Mouse (Mus musculus): Measurements from ENCODE around the gene Tbl1xr1. TPM values are rescaled to one million over a fixed set of nuclear protein-coding genes. Genes with fewer than 3 reads are reported as not detected.

The Tbl1xr1 gene
- polyA plus RNA-seq, 1 experiment from 2014 or later, result 21.4 TPM

DNA sequence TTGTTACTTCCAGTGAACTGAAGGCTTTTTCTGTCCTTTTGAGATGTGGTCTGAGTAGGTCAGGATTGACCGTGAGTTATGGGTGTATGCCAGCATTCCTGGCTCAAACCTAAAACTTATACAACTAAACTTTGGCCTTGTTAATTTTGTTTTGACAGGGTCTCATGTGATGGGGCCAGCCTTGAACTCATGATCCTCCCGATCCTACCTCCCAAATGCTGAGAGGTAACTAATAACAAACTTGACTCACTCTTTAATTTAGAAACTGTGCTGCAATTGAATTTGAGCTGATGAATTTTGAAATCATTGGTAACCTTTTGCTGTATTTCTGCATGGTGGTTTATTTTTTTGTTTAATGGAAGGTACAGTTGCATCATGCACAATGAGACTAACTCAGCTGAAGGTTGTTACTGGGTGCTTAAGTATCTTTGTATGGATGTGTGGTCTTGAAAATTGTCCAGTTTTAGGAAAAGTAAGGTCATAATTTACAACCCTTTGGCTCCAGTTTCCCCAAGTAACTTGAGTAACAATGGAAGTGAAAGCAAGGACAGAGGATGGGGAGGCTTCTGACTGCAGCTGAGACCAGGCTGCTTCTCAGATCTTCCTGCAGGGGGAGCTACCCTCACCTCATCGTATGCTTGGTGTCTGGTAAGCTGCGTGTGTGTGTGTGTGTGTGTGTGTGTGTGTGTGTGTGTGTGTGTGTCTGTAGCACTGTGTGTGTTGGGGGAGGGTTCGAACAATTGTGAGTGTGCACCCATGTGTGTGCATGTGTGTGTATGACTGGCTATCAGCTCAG, 66.6 kb downstream of the Tbl1xr1 start:
- Histone ChIP-seq H3K27me3 (ENCODE audit: control insufficient read depth, insufficient read depth, low read length) (no peaks in the 10 kb centered on the region), H3K4me3 (ENCODE audit: low read depth, low read length) (no peak overlapping the region), H3K27ac (ENCODE audit: low read depth, low read length) (no peak overlapping the region), H3K36me3 (ENCODE audit: control insufficient read depth, insufficient read depth, low read length) (no peaks in the 10 kb centered on the region), H3K9ac (ENCODE audit: low read depth, low read length) (no peak overlapping the region), H3K4me1 (ENCODE audit: control insufficient read depth, insufficient read depth, low read length) (0 out of 2 replicates have a peak, but pooled peaks cover 3% of the 10 kb centered on the region), H3K9me3 (replicated peaks; ENCODE audit: control insufficient read depth, low read length) (no peaks in the 10 kb centered on the region), H3K4me2 (no peak overlapping the region)
- WGBS (ENCODE audit: insufficient replicate concordance), result 77% methylated on average over 5 of the region's 5 CpGs
- ATAC-seq (replicated peaks; ENCODE audit: insufficient number of reproducible peaks, low FRiP score, low TSS enrichment), result no peak

DNA sequence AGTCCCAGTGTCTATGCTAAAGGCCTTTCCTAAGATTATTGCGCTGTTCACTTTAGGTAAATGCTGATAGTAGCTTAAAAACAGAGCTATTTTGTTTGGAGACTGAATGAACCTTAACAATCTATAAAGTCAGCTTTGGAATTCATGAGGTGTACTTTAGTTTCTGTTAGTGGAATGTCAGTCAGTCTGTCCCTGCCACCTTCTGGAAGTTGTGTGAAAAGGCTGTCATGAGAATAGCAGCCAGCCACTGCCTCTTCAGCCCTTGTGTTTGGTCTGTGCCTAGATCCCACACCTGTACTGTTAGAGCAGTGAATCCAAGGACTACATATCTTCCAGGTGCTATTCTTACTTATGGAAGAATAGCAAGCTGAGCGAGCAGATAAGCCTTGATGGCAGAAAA, 67.8 kb downstream of the Tbl1xr1 start:
- Histone ChIP-seq H3K9ac (ENCODE audit: low read depth, low read length) (no peak overlapping the region), H3K4me3 (ENCODE audit: low read depth, low read length) (no peak overlapping the region), H3K9me3 (replicated peaks; ENCODE audit: control insufficient read depth, low read length) (no peaks in the 10 kb centered on the region), H3K27me3 (ENCODE audit: control insufficient read depth, insufficient read depth, low read length) (no peaks in the 10 kb centered on the region), H3K4me2 (no peak overlapping the region), H3K36me3 (ENCODE audit: control insufficient read depth, insufficient read depth, low read length) (no peaks in the 10 kb centered on the region), H3K4me1 (ENCODE audit: control insufficient read depth, insufficient read depth, low read length) (0 out of 2 replicates have a peak, but pooled peaks cover 3% of the 10 kb centered on the region), H3K27ac (ENCODE audit: low read depth, low read length) (no peak overlapping the region)
- no peak for ATAC-seq (replicated peaks; ENCODE audit: insufficient number of reproducible peaks, low FRiP score, low TSS enrichment)
- 79% methylated on average over 2 of the region's 2 CpGs for WGBS (ENCODE audit: insufficient replicate concordance)

DNA sequence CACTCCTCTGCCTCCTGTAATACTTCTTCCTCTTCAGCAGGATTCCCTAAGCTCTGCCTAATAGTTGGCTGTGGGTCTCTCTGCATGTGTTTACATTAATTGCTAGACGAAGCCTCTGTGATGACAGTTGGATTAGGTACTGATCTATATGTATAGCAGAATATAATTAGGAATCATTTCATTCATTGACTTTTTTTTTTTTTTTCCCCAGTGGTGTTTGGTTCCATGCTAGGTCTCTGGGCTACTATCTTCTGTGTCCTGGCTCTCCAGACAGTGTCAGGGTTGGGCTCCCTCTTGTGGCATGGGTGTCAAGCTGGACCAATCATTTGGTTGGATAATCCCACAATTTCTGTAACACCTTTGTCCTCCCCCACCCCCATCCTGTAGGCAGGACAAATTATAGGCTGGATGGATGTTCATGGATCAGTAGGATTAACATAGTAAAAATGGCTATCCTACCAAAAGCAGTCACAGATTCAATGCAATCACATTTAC, 71.0 kb downstream of the Tbl1xr1 start:
- ATAC-seq (replicated peaks; ENCODE audit: insufficient number of reproducible peaks, low FRiP score, low TSS enrichment), result no peak
- Histone ChIP-seq H3K27me3 (ENCODE audit: control insufficient read depth, insufficient read depth, low read length) (no peaks in the 10 kb centered on the region), H3K27ac (ENCODE audit: low read depth, low read length) (no peak overlapping the region), H3K4me1 (ENCODE audit: control insufficient read depth, insufficient read depth, low read length) (no peaks in the 10 kb centered on the region), H3K9ac (ENCODE audit: low read depth, low read length) (no peak overlapping the region), H3K4me2 (no peak overlapping the region), H3K9me3 (replicated peaks; ENCODE audit: control insufficient read depth, low read length) (no peaks in the 10 kb centered on the region), H3K36me3 (ENCODE audit: control insufficient read depth, insufficient read depth, low read length) (no peaks in the 10 kb centered on the region), H3K4me3 (ENCODE audit: low read depth, low read length) (no peak overlapping the region)
- WGBS (ENCODE audit: insufficient replicate concordance), result 59% methylated on average over 1 of the region's 1 CpGs

DNA sequence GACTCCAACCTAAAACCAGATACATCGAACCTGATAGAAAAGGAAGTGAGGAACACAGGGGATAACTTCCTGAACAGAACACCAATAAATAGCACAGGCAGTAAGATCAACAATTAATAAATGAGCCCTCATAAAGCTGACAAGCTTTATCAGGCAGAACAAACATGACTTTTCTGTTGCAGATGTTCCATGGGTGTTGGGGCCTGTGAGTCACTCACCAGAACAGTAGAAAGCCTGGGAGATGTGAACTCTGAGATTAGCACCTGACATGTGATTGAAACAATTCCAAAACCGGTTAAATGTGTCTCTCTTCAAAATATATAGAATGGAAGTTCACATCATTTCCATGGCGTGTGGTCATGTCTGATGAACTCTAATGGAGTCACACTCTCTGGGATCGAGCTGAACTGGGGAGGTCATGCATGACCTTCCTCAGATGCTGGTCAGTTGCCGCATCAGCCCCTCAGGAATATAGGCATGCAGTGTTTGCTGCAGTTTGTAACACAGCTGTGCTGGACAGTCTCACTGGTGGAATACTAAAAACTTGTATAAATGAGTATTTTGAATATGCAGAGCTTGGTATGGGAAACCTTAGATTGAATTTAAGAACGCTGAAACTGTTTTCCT, 72.0 kb downstream of the Tbl1xr1 start:
- Histone ChIP-seq H3K4me2 (no peak overlapping the region), H3K4me1 (ENCODE audit: control insufficient read depth, insufficient read depth, low read length) (no peaks in the 10 kb centered on the region), H3K27me3 (ENCODE audit: control insufficient read depth, insufficient read depth, low read length) (no peaks in the 10 kb centered on the region), H3K36me3 (ENCODE audit: control insufficient read depth, insufficient read depth, low read length) (no peaks in the 10 kb centered on the region), H3K4me3 (ENCODE audit: low read depth, low read length) (no peak overlapping the region), H3K9me3 (replicated peaks; ENCODE audit: control insufficient read depth, low read length) (no peaks in the 10 kb centered on the region), H3K9ac (ENCODE audit: low read depth, low read length) (no peak overlapping the region), H3K27ac (ENCODE audit: low read depth, low read length) (no peak overlapping the region)
- 85% methylated on average over 6 of the region's 6 CpGs for WGBS (ENCODE audit: insufficient replicate concordance)
- ATAC-seq (replicated peaks; ENCODE audit: insufficient number of reproducible peaks, low FRiP score, low TSS enrichment), result no peak

DNA sequence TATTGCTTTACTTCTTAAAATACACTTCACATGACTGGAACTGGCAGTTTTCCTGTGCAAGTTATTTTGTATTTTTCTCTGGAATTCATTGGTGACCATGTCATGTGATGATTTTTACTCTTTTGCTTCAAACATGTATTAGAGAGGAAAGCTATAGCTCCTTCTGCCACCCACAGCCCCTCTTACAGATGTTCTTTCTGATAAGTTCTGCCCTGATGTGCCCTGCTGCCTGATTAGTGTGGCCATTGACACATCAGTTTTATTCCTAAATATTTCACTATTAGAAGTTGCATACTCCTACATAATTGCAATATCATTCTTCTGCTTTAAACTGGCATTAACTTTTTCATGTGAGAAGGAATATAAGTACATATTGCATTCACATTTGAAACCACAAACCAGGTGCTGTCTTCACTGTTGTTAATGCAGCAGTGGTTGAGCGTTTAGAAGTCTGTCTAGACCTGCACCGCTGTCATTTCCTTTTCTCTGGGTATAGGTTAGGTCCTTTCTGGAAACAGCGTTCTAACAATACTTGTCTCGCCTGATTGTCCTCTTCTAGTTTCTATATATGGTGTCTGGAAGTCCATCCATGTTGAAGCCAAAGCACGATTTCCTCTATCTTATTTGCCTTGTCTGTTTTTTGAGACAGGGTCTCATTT, 74.5 kb downstream of the Tbl1xr1 start:
- WGBS (ENCODE audit: insufficient replicate concordance), result 82% methylated on average over 5 of the region's 5 CpGs
- H3K4me1 ChIP-seq (ENCODE audit: control insufficient read depth, insufficient read depth, low read length), result no peaks in the 10 kb centered on the region
- no peak overlapping the region for H3K27ac ChIP-seq (ENCODE audit: low read depth, low read length)
- no peaks in the 10 kb centered on the region for H3K9me3 ChIP-seq (replicated peaks; ENCODE audit: control insufficient read depth, low read length)
- no peak for ATAC-seq (replicated peaks; ENCODE audit: insufficient number of reproducible peaks, low FRiP score, low TSS enrichment)
- no peak overlapping the region for H3K4me3 ChIP-seq (ENCODE audit: low read depth, low read length)
- no peak overlapping the region for H3K9ac ChIP-seq (ENCODE audit: low read depth, low read length)
- H3K27me3 ChIP-seq (ENCODE audit: control insufficient read depth, insufficient read depth, low read length), result no peaks in the 10 kb centered on the region
- no peak overlapping the region for H3K4me2 ChIP-seq
- no peaks in the 10 kb centered on the region for H3K36me3 ChIP-seq (ENCODE audit: control insufficient read depth, insufficient read depth, low read length)

DNA sequence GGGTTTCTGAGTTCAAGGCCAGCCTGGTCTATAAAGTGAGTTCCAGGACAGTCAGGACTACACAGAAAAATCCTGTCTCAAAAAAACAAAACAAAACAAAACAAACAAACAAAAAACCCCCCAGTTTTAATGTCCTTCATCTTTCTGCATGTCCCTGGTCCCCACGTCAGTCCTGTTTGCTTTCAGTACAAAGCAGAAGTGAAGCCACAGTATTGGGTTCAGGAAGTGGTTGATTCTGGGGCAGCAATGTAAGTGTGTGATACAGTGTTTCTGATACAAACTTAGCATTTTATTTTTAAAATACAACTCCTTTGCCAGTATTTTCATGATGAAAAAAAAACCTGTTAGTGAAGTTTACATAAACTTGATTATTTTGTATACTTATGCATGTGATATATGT, 76.3 kb downstream of the Tbl1xr1 start:
- H3K27me3 ChIP-seq (ENCODE audit: control insufficient read depth, insufficient read depth, low read length), result no peaks in the 10 kb centered on the region
- H3K9ac ChIP-seq (ENCODE audit: low read depth, low read length), result no peak overlapping the region
- no peaks in the 10 kb centered on the region for H3K4me1 ChIP-seq (ENCODE audit: control insufficient read depth, insufficient read depth, low read length)
- WGBS (ENCODE audit: insufficient replicate concordance), result 82% methylated on average over 1 of the region's 1 CpGs
- no peak overlapping the region for H3K27ac ChIP-seq (ENCODE audit: low read depth, low read length)
- no peak overlapping the region for H3K4me3 ChIP-seq (ENCODE audit: low read depth, low read length)
- peaks cover 2% of the 10 kb centered on the region; the same call in 1 of the 2 replicates for H3K9me3 ChIP-seq (replicated peaks; ENCODE audit: control insufficient read depth, low read length)
- no peaks in the 10 kb centered on the region for H3K36me3 ChIP-seq (ENCODE audit: control insufficient read depth, insufficient read depth, low read length)
- no peak for ATAC-seq (replicated peaks; ENCODE audit: insufficient number of reproducible peaks, low FRiP score, low TSS enrichment)
- H3K4me2 ChIP-seq, result no peak overlapping the region

DNA sequence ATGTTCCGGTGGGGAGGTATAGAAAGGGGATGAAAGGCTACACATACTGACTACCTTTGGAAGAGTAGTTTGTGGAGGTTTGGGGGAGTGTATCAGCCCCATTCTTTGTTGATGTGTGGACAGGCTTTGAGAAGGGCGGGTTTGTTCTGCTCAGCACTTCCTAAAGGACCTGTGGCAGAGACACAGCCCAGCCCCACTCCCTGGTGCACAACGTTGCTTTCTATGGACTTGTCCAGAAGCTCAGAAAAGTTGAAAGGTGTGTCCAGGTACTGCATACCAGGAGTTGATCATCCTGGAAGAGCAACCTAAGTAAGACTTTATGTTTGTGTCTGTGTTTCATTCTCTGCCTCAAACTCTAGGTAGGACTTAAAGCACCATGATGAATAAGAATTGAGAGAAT, 78.1 kb downstream of the Tbl1xr1 start:
- Histone ChIP-seq H3K27ac (ENCODE audit: low read depth, low read length) (no peak overlapping the region), H3K4me3 (ENCODE audit: low read depth, low read length) (no peak overlapping the region), H3K4me2 (no peak overlapping the region), H3K36me3 (ENCODE audit: control insufficient read depth, insufficient read depth, low read length) (no peaks in the 10 kb centered on the region), H3K27me3 (ENCODE audit: control insufficient read depth, insufficient read depth, low read length) (no peaks in the 10 kb centered on the region), H3K9ac (ENCODE audit: low read depth, low read length) (no peak overlapping the region), H3K4me1 (ENCODE audit: control insufficient read depth, insufficient read depth, low read length) (no peaks in the 10 kb centered on the region), H3K9me3 (replicated peaks; ENCODE audit: control insufficient read depth, low read length) (peaks cover 2% of the 10 kb centered on the region; the same call in 1 of the 2 replicates)
- 79% methylated on average over 3 of the region's 3 CpGs for WGBS (ENCODE audit: insufficient replicate concordance)
- no peak for ATAC-seq (replicated peaks; ENCODE audit: insufficient number of reproducible peaks, low FRiP score, low TSS enrichment)

DNA sequence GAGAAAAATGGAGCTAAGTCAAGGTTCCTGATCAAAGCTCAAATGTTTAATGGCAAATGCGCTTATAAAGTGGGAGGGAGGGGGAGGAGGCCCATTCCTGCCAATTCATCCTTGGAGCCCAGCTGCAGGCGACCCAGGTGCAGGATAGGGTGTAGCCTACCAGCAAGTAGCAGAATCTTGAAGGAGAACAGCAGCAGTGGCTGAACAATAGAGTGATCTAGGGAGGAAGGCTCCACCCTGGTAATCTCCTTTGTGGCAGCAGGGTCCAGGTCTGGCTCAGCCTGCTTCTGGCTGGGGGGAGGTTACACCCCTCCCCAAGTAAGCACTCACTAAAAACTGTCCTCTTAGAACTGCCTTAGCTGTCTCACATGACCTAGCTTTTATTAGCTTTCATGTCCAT, 79.9 kb downstream of the Tbl1xr1 start:
- no peak overlapping the region for H3K9ac ChIP-seq (ENCODE audit: low read depth, low read length)
- H3K27me3 ChIP-seq (ENCODE audit: control insufficient read depth, insufficient read depth, low read length), result no peaks in the 10 kb centered on the region
- 80% methylated on average over 2 of the region's 2 CpGs for WGBS (ENCODE audit: insufficient replicate concordance)
- no peak overlapping the region for H3K4me3 ChIP-seq (ENCODE audit: low read depth, low read length)
- no peaks in the 10 kb centered on the region for H3K4me1 ChIP-seq (ENCODE audit: control insufficient read depth, insufficient read depth, low read length)
- H3K4me2 ChIP-seq, result no peak overlapping the region
- ATAC-seq (replicated peaks; ENCODE audit: insufficient number of reproducible peaks, low FRiP score, low TSS enrichment), result no peak
- H3K9me3 ChIP-seq (replicated peaks; ENCODE audit: control insufficient read depth, low read length), result peaks cover 2% of the 10 kb centered on the region; the same call in 1 of the 2 replicates
- no peaks in the 10 kb centered on the region for H3K36me3 ChIP-seq (ENCODE audit: control insufficient read depth, insufficient read depth, low read length)
- no peak overlapping the region for H3K27ac ChIP-seq (ENCODE audit: low read depth, low read length)

All from heart, embryonic 11.5 days (tissue).